Mouse (Mus musculus) hindbrain, embryonic 15.5 days (tissue): Measurements from ENCODE around the gene E2f3. TPM values are rescaled to one million over a fixed set of nuclear protein-coding genes. Genes with fewer than 3 reads are reported as not detected.

Experiments used
- ATAC-seq: fragments of 200-750 bp; cut with Nextera tagmentation; 2 replicates; pipeline ENCODE4 v1.8.0; 2017; ENCODE audit warnings: low read depth, moderate number of reproducible peaks, moderate TSS enrichment; ENCODE audit not compliant: low FRiP score
- H3K27ac ChIP-seq: fragments of 300-500 bp; sonication (generic); replicated peaks from 2 replicates; pipeline ENCODE4 v1.5.1; 2015; ENCODE audit warnings: mild to moderate bottlenecking, inconsistent platforms
- H3K27me3 ChIP-seq: fragments of 300-500 bp; sonication (generic); 2 replicates; pipeline ENCODE4 v1.6.1; 2015; ENCODE audit warnings: control low read depth, inconsistent platforms
- H3K36me3 ChIP-seq: fragments of 300-500 bp; sonication (generic); 2 replicates; pipeline ENCODE4 v1.6.1; 2015; ENCODE audit warnings: control low read depth, inconsistent platforms
- H3K4me1 ChIP-seq: fragments of 300-500 bp; sonication (generic); replicated peaks from 2 replicates; pipeline ENCODE4 v1.6.1; 2015; ENCODE audit warnings: control low read depth, inconsistent platforms
- H3K4me2 ChIP-seq: fragments of 300-500 bp; sonication (generic); 2 replicates; pipeline ENCODE4 v1.6.1; 2015; ENCODE audit warnings: moderate library complexity, mild to moderate bottlenecking, inconsistent platforms
- H3K4me3 ChIP-seq: fragments of 300-500 bp; sonication (generic); 2 replicates; pipeline ENCODE4 v1.5.1; 2015; ENCODE audit warnings: mild to moderate bottlenecking, inconsistent platforms
- H3K9ac ChIP-seq: fragments of 300-500 bp; sonication (generic); 2 replicates; pipeline ENCODE4 v1.6.1; 2015; ENCODE audit warnings: inconsistent platforms
- H3K9me3 ChIP-seq: fragments of 300-500 bp; sonication (generic); 2 replicates; pipeline ENCODE4 v1.6.1; 2016; ENCODE audit warnings: control low read depth, inconsistent platforms
- WGBS: fragments of 180-500 bp; shearing (Covaris S2); methylation state at CpG from one replicate; pipeline ENCODE4 v1.1.7; 2015; 5-methylcytosine and 5-hydroxymethylcytosine counted together
- polyA plus RNA-seq: library from polyadenylated mRNA; unstranded; fragments of >200 nt; fragmentation: Nextera tagmentation; extraction: Ambion mirVana; gene quantifications from 2 replicates; pipeline ENCODE4 v1.2.1, GENCODE M21; 2015

The E2f3 gene
- polyA plus RNA-seq: 5.4 and 5.5 TPM in 2 replicates

DNA sequence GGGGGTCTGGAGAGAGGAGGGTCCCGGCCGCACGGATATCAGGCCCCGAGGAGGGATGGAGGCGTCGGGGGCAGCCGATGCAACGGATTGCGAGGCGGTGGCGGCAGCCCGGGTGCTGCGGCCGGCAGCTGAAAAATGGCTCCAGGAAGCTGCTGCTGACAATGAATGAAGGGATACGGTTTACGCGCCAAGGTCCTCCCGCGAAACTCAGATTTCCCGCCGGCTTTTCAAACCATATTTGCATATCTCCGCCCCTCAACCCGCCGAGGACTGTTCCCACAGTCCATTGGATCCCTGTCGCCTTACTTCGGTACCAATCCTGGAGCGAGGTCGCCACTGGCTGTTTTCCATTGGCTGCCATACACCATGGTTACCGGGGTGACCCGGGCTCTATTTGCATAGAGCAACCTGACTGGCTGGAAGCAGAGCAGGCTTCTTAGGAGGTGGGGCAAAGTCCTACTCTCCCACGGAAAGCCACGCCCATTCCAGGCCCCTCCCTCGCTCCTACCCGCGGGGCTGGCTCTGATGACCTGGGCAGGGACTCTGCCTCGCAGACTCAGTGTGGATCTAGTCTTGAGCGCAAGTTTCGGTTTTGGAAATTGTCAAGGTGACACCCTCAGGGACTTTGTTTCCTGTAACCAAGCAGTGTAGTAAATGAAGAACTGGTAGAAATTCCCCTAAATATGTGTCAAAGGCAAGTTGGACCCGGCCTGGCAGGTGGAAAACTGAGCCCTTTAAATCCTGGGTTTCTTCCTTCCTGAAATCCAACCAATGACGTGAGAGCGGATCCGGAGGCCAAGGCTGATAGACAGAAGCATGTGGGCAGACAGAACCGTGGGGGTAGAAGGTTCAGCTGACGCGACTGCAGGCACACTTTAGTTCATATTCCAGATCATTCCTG is at the start of gene E2f3:
Gene E2f3 (minus strand): TSS at position 209 of the 901 bp plus-strand sequence.
- Histone ChIP-seq H3K9ac (peak within 1 kb of the TSS; percentile 95), H3K4me2 (peak within 1 kb of the TSS; percentile 99), H3K4me1 (peaks cover 34% of the 10 kb centered on the region), H3K4me3 (peak within 1 kb of the TSS; percentile 97), H3K9me3 (no peaks in the 10 kb centered on the region), H3K36me3 (no peaks in the 10 kb centered on the region), H3K27ac (peak within 1 kb of the TSS; percentile 84), H3K27me3 (peaks cover 3% of the 10 kb centered on the region; the same call in 1 of the 2 replicates)
- under 1% methylated on average over 45 of the region's 45 CpGs for WGBS
- ATAC-seq: peak; percentile 99

DNA sequence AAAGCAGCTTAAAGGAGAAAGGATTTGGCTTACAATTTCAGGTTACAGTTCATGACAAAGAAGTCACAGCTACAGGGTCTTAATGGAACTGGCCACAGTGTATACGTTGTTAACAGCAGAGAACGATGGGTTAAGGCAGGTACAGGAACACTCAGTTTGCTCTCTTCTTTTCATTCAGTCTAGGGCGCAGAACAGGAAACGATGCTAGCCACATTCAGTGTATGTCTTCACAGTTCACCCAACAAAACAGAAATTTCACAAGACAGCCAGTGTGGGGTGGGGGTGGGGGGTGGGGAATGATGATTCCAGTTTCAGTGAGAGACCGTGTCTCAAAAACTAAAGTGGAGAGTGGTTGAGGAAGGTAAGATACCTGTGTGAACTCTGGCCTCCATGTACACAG is 48.7 kb upstream of the E2f3 start:
- H3K27me3 ChIP-seq: no peaks in the 10 kb centered on the region
- H3K9me3 ChIP-seq: no peaks in the 10 kb centered on the region
- 97% methylated on average over 5 of the region's 5 CpGs for WGBS
- no peaks in the 10 kb centered on the region for H3K4me1 ChIP-seq
- no peak overlapping the region for H3K4me2 ChIP-seq
- H3K9ac ChIP-seq: no peak overlapping the region
- H3K27ac ChIP-seq: no peak overlapping the region
- no peak for ATAC-seq
- no peaks in the 10 kb centered on the region for H3K36me3 ChIP-seq
- no peak overlapping the region for H3K4me3 ChIP-seq

DNA sequence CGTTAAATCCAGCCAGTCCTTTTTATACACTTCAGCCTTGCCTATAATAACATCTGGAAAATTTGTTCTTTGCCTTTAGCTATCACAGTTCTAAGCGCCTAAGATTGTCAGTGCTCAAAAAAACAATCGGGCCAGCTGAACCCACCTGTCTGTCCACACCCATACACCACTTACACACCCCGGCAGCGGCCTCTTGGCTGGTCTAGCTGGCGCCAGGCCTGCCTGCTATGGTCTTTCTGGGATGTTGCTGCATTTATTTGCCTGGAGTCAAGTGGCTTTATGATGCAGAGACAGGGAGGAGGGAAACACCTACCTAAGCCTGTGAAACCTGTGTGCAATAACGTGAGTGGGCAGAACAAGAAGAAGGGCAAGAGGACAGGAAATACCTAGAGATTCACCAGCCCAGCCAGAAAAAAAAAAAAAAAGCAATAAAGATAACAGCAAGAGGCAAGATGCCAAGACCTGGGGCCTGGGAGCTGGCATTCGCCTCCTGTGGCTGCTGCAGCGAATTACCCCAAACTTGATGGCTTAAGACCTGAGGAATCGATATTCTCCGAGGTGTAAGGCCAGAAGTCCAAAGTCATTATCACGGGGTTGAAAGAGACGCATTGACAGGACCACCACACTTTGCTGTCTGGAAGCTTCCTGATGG is 45.9 kb upstream of the E2f3 start:
- no peaks in the 10 kb centered on the region for H3K9me3 ChIP-seq
- no peak overlapping the region for H3K9ac ChIP-seq
- no peak overlapping the region for H3K4me2 ChIP-seq
- 77% methylated on average over 13 of the region's 13 CpGs for WGBS
- H3K27me3 ChIP-seq: no peaks in the 10 kb centered on the region
- H3K36me3 ChIP-seq: no peaks in the 10 kb centered on the region
- no peak overlapping the region for H3K27ac ChIP-seq
- no peaks in the 10 kb centered on the region for H3K4me1 ChIP-seq
- no peak overlapping the region for H3K4me3 ChIP-seq
- no peak for ATAC-seq

DNA sequence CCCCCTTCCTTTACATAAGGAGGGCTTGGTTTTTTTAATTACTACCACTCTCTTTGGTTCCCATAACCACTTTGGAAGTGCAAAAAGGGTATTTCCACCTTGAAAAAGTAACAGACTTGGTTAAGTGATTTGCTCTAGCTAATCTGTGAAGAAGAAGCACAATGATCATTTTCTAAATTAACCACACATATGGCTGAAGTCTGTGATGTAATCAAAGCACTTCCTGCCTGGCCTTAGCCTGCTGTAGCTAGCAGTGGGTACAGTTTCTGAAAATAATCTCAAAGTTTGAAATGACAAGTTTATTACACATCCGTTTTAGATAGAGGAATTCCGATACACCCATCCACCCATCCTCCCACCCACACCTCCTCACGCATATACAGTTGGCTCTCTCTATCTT is 42.0 kb upstream of the E2f3 start:
- H3K36me3 ChIP-seq: no peaks in the 10 kb centered on the region
- H3K4me2 ChIP-seq: no peak overlapping the region
- no peak overlapping the region for H3K9ac ChIP-seq
- ATAC-seq: no peak
- H3K9me3 ChIP-seq: no peaks in the 10 kb centered on the region
- no peak overlapping the region for H3K4me3 ChIP-seq
- 92% methylated on average over 3 of the region's 3 CpGs for WGBS
- no peaks in the 10 kb centered on the region for H3K27me3 ChIP-seq
- H3K4me1 ChIP-seq: no peaks in the 10 kb centered on the region
- no peak overlapping the region for H3K27ac ChIP-seq

DNA sequence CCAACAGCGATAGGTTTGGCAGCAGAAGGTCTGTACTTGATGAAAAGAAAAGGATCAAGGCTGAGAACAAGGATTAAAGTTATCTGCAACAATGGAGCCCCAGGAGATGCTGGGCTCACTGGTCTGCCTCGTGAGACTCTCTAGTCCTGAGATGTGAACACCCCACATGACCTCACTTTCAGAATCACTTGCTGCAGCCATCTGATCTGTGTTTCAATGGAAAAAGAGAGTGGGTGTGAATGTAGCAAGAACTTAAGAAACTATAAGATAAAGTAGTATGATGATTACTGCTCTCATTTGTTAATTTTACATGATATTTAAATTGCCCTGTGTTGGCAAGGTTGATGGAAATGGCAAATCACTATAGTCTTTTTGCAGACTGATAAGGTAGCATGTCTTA is 36.6 kb upstream of the E2f3 start:
- Histone ChIP-seq H3K9me3 (no peaks in the 10 kb centered on the region), H3K36me3 (no peaks in the 10 kb centered on the region), H3K9ac (no peak overlapping the region), H3K4me2 (no peak overlapping the region), H3K27me3 (no peaks in the 10 kb centered on the region), H3K27ac (no peak overlapping the region), H3K4me3 (no peak overlapping the region), H3K4me1 (no peaks in the 10 kb centered on the region)
- 85% methylated on average over 2 of the region's 2 CpGs for WGBS
- no peak for ATAC-seq

DNA sequence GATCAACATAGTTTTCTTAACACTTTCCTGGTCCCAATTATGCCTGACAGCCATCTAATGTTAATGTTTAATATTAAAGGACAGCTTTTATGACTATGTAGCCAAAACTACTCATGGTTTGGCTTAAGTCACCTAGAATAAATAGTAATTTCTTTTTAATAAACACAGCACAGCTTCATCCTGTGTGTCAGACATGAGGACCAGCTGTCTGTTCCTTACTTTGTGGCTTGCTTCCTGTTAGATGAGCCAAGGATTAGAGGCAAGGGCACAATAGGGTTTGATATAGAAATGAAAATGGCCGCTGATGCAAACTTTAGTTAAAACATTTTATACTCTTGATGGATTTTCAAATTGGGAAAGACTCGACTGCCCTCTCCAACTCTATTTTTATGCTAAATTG is 32.7 kb upstream of the E2f3 start:
- H3K9ac ChIP-seq: no peak overlapping the region
- H3K9me3 ChIP-seq: no peaks in the 10 kb centered on the region
- no peaks in the 10 kb centered on the region for H3K36me3 ChIP-seq
- no peaks in the 10 kb centered on the region for H3K4me1 ChIP-seq
- H3K4me2 ChIP-seq: no peak overlapping the region
- H3K4me3 ChIP-seq: no peak overlapping the region
- H3K27me3 ChIP-seq: no peaks in the 10 kb centered on the region
- WGBS: 90% methylated on average over 2 of the region's 2 CpGs
- ATAC-seq: no peak
- no peak overlapping the region for H3K27ac ChIP-seq

GRCm38 (mm10) chr13:30017611-30018010 is 31.7 kb upstream of the E2f3 start:
- H3K9me3 ChIP-seq: no peaks in the 10 kb centered on the region
- H3K9ac ChIP-seq: no peak overlapping the region
- H3K27me3 ChIP-seq: no peaks in the 10 kb centered on the region
- no peaks in the 10 kb centered on the region for H3K4me1 ChIP-seq
- 86% methylated on average over 7 of the region's 7 CpGs for WGBS
- no peaks in the 10 kb centered on the region for H3K36me3 ChIP-seq
- no peak overlapping the region for H3K4me3 ChIP-seq
- no peak overlapping the region for H3K4me2 ChIP-seq
- no peak overlapping the region for H3K27ac ChIP-seq
- no peak for ATAC-seq

GRCm38 (mm10) chr13:30014576-30014975 is 28.7 kb upstream of the E2f3 start:
- Histone ChIP-seq H3K4me3 (no peak overlapping the region), H3K9ac (no peak overlapping the region), H3K27me3 (no peaks in the 10 kb centered on the region), H3K9me3 (no peaks in the 10 kb centered on the region), H3K4me2 (no peak overlapping the region), H3K27ac (no peak overlapping the region), H3K4me1 (no peaks in the 10 kb centered on the region), H3K36me3 (no peaks in the 10 kb centered on the region)
- WGBS: 91% methylated on average over 8 of the region's 8 CpGs
- no peak for ATAC-seq

DNA sequence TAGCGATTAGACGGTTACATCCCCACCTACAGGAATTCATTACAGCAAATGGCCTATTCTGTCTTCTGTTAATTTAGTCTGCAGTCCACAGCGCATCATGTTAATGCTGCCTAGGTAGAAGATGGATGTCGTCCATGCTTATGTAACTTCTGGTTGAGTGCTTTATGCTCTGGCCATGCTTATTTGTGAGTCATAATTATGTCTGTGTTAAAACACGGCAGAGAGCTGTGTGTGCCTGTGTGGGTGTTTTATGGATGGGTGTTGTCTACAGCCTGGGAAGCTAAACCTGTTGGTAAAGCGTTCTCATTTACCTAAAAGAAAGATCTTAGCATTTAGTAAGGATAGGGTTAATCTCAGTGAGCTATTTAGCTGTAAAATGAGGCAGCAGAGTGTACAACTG is 26.4 kb upstream of the E2f3 start:
- WGBS: 68% methylated on average over 6 of the region's 6 CpGs
- H3K9me3 ChIP-seq: no peaks in the 10 kb centered on the region
- H3K4me2 ChIP-seq: no peak overlapping the region
- no peaks in the 10 kb centered on the region for H3K36me3 ChIP-seq
- no peaks in the 10 kb centered on the region for H3K4me1 ChIP-seq
- no peak overlapping the region for H3K9ac ChIP-seq
- ATAC-seq: no peak
- H3K27ac ChIP-seq: no peak overlapping the region
- H3K4me3 ChIP-seq: no peak overlapping the region
- no peaks in the 10 kb centered on the region for H3K27me3 ChIP-seq

DNA sequence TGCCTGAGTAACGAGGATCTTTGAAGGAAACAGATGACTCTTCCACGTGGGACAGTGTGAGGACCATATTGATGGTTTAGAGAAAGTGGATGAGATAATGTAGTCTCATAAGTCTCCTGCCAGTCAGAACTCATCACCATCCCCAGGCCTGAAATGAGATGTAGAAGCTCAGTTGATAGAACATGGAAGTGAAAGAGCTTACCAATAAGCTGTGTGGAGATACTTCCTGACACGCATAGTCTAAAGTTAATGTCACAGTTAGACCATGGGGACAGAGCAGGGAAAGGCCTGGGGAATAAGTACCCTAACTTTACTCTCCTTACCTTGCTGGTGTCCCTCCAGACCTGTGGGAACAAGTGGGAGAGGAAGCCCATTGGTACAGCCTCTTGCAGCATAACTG is 22.9 kb upstream of the E2f3 start:
- no peaks in the 10 kb centered on the region for H3K9me3 ChIP-seq
- H3K4me1 ChIP-seq: no peaks in the 10 kb centered on the region
- H3K27me3 ChIP-seq: no peaks in the 10 kb centered on the region
- WGBS: 90% methylated on average over 3 of the region's 3 CpGs
- no peak for ATAC-seq
- no peak overlapping the region for H3K9ac ChIP-seq
- H3K4me3 ChIP-seq: no peak overlapping the region
- no peak overlapping the region for H3K27ac ChIP-seq
- H3K4me2 ChIP-seq: no peak overlapping the region
- no peaks in the 10 kb centered on the region for H3K36me3 ChIP-seq

- 94% methylated on average over 3 of the region's 3 CpGs for WGBS
- Histone ChIP-seq H3K4me2 (no peak overlapping the region), H3K9ac (no peak overlapping the region), H3K4me3 (no peak overlapping the region), H3K27me3 (no peaks in the 10 kb centered on the region), H3K9me3 (no peaks in the 10 kb centered on the region), H3K27ac (no peak overlapping the region), H3K4me1 (no peaks in the 10 kb centered on the region), H3K36me3 (no peaks in the 10 kb centered on the region)
- no peak for ATAC-seq
These were observed 19.6 kb upstream of the E2f3 start for GRCm38 (mm10) chr13:30005422-30005821.

DNA sequence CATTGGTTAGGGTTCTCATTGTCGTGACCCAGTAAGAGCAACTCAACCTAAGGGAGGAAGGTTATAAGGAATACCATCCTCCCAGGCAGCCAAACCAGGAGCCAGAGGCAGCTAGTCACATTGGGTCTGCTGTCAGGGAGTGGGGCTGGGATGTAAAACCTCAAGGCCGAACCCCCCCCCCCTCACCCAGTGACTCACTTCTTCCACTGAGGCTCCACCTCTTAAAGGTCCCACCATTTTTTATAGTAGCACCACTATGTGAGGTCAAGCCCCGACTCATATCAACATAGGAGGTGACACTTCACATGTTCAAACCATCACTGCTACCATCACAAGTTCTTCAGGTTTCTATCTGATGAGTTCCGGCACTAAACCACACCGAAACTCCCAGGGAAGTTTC is 19.0 kb upstream of the E2f3 start:
- no peaks in the 10 kb centered on the region for H3K4me1 ChIP-seq
- ATAC-seq: no peak
- H3K27ac ChIP-seq: no peak overlapping the region
- H3K9ac ChIP-seq: no peak overlapping the region
- no peaks in the 10 kb centered on the region for H3K27me3 ChIP-seq
- no peak overlapping the region for H3K4me2 ChIP-seq
- WGBS: 92% methylated on average over 5 of the region's 5 CpGs
- no peaks in the 10 kb centered on the region for H3K36me3 ChIP-seq
- no peak overlapping the region for H3K4me3 ChIP-seq
- H3K9me3 ChIP-seq: no peaks in the 10 kb centered on the region
